Mouse (Mus musculus) ES-E14 (cell line): ENCODE data around the gene Unc79.

Experiments
- MAFK ChIP-seq: IDR thresholded peaks from 2 replicates; pipeline ENCODE4 v1.6.1; 2014; ENCODE audit warnings: mild to moderate bottlenecking, low read depth, low read length, inconsistent platforms; ENCODE audit not compliant: insufficient read depth
- ZC3H11A ChIP-seq: IDR thresholded peaks from 2 replicates; pipeline ENCODE4 v1.6.1; 2012; ENCODE audit warnings: low read depth, mild to moderate bottlenecking, inconsistent platforms, low read length, borderline replicate concordance
- ZNF384 ChIP-seq: IDR thresholded peaks from 2 replicates; pipeline ENCODE4 v1.6.1; 2012; ENCODE audit warnings: low read depth, low read length, inconsistent platforms

GRCm38 (mm10) chr12:103100088-103100487, 151.4 kb downstream of the Unc79 start:
- TF ChIP-seq MAFK (no peak), ZC3H11A (no peak), ZNF384 (no peak)
